In genomic region chr1:63225890-63226289, GRCm38 (mm10) we compare ENCODE assay signal across 14 mouse cellular contexts. TPM values are rescaled to one million over a fixed set of nuclear protein-coding genes. Genes with fewer than 3 reads are reported as not detected.
A peak's percentile ranks its signal among the peaks of the same experiment; 100 is the strongest.
DNase-seq lines count a peak whose midpoint lies in the region; ATAC-seq and TF ChIP-seq lines count a peak whose summit lies in the region.
"Had no signal": no experiment of that assay in that cellular context is flagged by ENCODE, and none has a peak within 500 bp of the region (broad histone marks: within the 10 kb centered on the region; RNA-seq: fewer than 3 reads in every experiment).

No protein-coding gene starts in this region.

- no peaks in the 10 kb centered on the region; the same call in 1 of the 2 replicates for H3K9me3 ChIP-seq in hindbrain, embryonic 10.5 days
- H3K9me3 ChIP-seq in hindbrain, postnatal 0 days (ENCODE audit: low read length), result no peaks in the 10 kb centered on the region
- H3K9me3 ChIP-seq: hindbrain, embryonic 12.5 days had no signal

- no peak for TF ChIP-seq CTCF in hindbrain, postnatal 0 days (IDR thresholded peaks at IDR 0.05; ENCODE audit: low read depth)

- no peak overlapping the region for H3K27ac ChIP-seq in hindbrain, embryonic 10.5 days
- H3K27ac ChIP-seq in hindbrain, postnatal 0 days, result no peak overlapping the region
- H3K27ac ChIP-seq: hindbrain, embryonic 12.5 days; left cerebral cortex, adult 2 months had no signal

- H3K4me1 ChIP-seq in hindbrain, embryonic 10.5 days (replicated peaks), result peaks cover 5% of the 10 kb centered on the region
- H3K4me1 ChIP-seq in hindbrain, postnatal 0 days (ENCODE audit: insufficient read depth, low read length), result no peaks in the 10 kb centered on the region
- H3K4me1 ChIP-seq: hindbrain, embryonic 12.5 days had no signal

- no peaks in the 10 kb centered on the region for H3K36me3 ChIP-seq in hindbrain, embryonic 10.5 days
- H3K36me3 ChIP-seq in hindbrain, postnatal 0 days (ENCODE audit: insufficient read depth, low read length), result no peaks in the 10 kb centered on the region
- H3K36me3 ChIP-seq: hindbrain, embryonic 12.5 days had no signal

- ATAC-seq in hindbrain, postnatal 0 days, result no peak
- ATAC-seq: forebrain, postnatal 0 days had no signal

- 8% methylated on average over 7 of the region's 7 CpGs for WGBS in hindbrain, embryonic 10.5 days
- WGBS in hindbrain, postnatal 0 days, result 11% methylated on average over 7 of the region's 7 CpGs

- H3K4me2 ChIP-seq in hindbrain, postnatal 0 days (ENCODE audit: low read depth, low read length), result no peak overlapping the region
- H3K4me2 ChIP-seq: hindbrain, embryonic 12.5 days had no signal

- peak; percentile 41 for DNase-seq in hindbrain, embryonic 10.5 days (ENCODE audit: low spot score)
- no peak for DNase-seq in hindbrain, postnatal 0 days (ENCODE audit: low spot score)
- peak; percentile 55 for DNase-seq in ES-CJ7 (ENCODE audit: low read depth, low spot score)
- DNase-seq in R1 (ENCODE audit: low read depth, low spot score), result peak; percentile 75
- DNase-seq in forelimb bud, embryonic 11.5 days (ENCODE audit: low read depth, low spot score), result peak; percentile 52
- no peak for DNase-seq in adrenal gland, postnatal 36 days
- DNase-seq in thymus, postnatal 14 days, result no peak
- DNase-seq: forebrain, postnatal 0 days; kidney, adult 9 months; right cerebral cortex, postnatal 14 days had no signal

- H3K27me3 ChIP-seq in hindbrain, embryonic 10.5 days (ENCODE audit: insufficient read depth, poor library complexity, severe bottlenecking), result no peaks in the 10 kb centered on the region
- H3K27me3 ChIP-seq in hindbrain, postnatal 0 days (ENCODE audit: insufficient read depth, low read length), result no peaks in the 10 kb centered on the region
- H3K27me3 ChIP-seq: hindbrain, embryonic 12.5 days had no signal

- no peak overlapping the region for H3K9ac ChIP-seq in hindbrain, postnatal 0 days (replicated peaks; ENCODE audit: low read length)
- H3K9ac ChIP-seq: forebrain, postnatal 0 days; hindbrain, embryonic 12.5 days had no signal

- no peak overlapping the region for H3K4me3 ChIP-seq in hindbrain, embryonic 10.5 days
- H3K4me3 ChIP-seq in hindbrain, postnatal 0 days (ENCODE audit: low read length), result no peak overlapping the region
- H3K4me3 ChIP-seq: hindbrain, embryonic 12.5 days; left cerebral cortex, adult 2 months had no signal

RNA-seq across cellular contexts. Expression of gene Gpr1, which starts 11.5 kb away (rescaled TPM):
- 0.19 and 0.26 TPM in 2 replicates for polyA plus RNA-seq in hindbrain, embryonic 10.5 days (2016; fragmentation: Nextera tagmentation; extraction: Ambion mirVana)
- 1.2 TPM in 1 of 2 replicates, not detected in the other for total RNA-seq in hindbrain, postnatal 0 days (2014; rRNA removed)
- polyA plus RNA-seq in hindbrain, postnatal 0 days (2015; fragmentation: Nextera tagmentation; extraction: Ambion mirVana), result 0.34 and 0.48 TPM in 2 replicates
- total RNA-seq in adrenal gland, postnatal 36 days (2021), result under 1 TPM; 0.17 to 0.23 TPM
- total RNA-seq: common myeloid progenitor, adult 5-6 weeks; megakaryocyte progenitor cell, adult 5-6 weeks had no signal

RNA-seq across cellular contexts. Expression of gene Zdbf2, which starts 47.2 kb away (rescaled TPM):
- 16.4 and 18.3 TPM in 2 replicates for polyA plus RNA-seq in hindbrain, embryonic 10.5 days (2016; fragmentation: Nextera tagmentation; extraction: Ambion mirVana)
- total RNA-seq in hindbrain, postnatal 0 days (2014; rRNA removed), result 17.4 and 30.5 TPM in 2 replicates
- polyA plus RNA-seq in hindbrain, postnatal 0 days (2015; fragmentation: Nextera tagmentation; extraction: Ambion mirVana), result 36.4 and 38.2 TPM in 2 replicates
- 10 to 100 TPM; 10.9 to 18.3 TPM for total RNA-seq in adrenal gland, postnatal 36 days (2021)
- total RNA-seq: common myeloid progenitor, adult 5-6 weeks; megakaryocyte progenitor cell, adult 5-6 weeks had no signal

RNA-seq across cellular contexts. Expression of gene Ndufs1, which starts 49.3 kb away (rescaled TPM):
- 124 and 134 TPM in 2 replicates for polyA plus RNA-seq in hindbrain, embryonic 10.5 days (2016; fragmentation: Nextera tagmentation; extraction: Ambion mirVana)
- 90.2 and 105 TPM in 2 replicates for total RNA-seq in hindbrain, postnatal 0 days (2014; rRNA removed)
- polyA plus RNA-seq in hindbrain, postnatal 0 days (2015; fragmentation: Nextera tagmentation; extraction: Ambion mirVana), result 148 and 151 TPM in 2 replicates
- 100 to 1,000 TPM; 264 to 289 TPM for total RNA-seq in adrenal gland, postnatal 36 days (2021)

RNA-seq across cellular contexts. Expression of gene Eef1b2, which starts 49.3 kb away (rescaled TPM):
- 512 and 606 TPM in 2 replicates for polyA plus RNA-seq in hindbrain, embryonic 10.5 days (2016; fragmentation: Nextera tagmentation; extraction: Ambion mirVana)
- total RNA-seq in hindbrain, postnatal 0 days (2014; rRNA removed), result 611 and 620 TPM in 2 replicates
- 451 and 465 TPM in 2 replicates for polyA plus RNA-seq in hindbrain, postnatal 0 days (2015; fragmentation: Nextera tagmentation; extraction: Ambion mirVana)
- total RNA-seq in adrenal gland, postnatal 36 days (2021), result 100 to 1,000 TPM; 624 to 648 TPM

Comparison
In these comparisons a context has a peak if more than half of its experiments do, and no peak if none do; other contexts are left out.
1. DNase-seq: peak in hindbrain, embryonic 10.5 days (single experiment), ES-CJ7 (single experiment), R1 (single experiment) and forelimb bud, embryonic 11.5 days (single experiment); none in hindbrain, postnatal 0 days (single experiment), adrenal gland, postnatal 36 days (0 of 2) and thymus, postnatal 14 days (single experiment).